Mouse (Mus musculus): ENCODE measurements at regions not wholly inside any gene's neighbourhood (a gene's known extent, or its start where the extent isn't known, plus 50 kb on each side); places are given as distances from the start of the nearest gene placed in this dataset.
"Not testable (repeated sequence)": the region's sequence is repeated elsewhere in the genome, so short reads cannot be mapped to it uniquely, and the experiment has no call there.

- TF ChIP-seq POLR2A (IDR thresholded peaks at IDR 0.05; ENCODE audit: borderline replicate concordance, extremely low read depth, insufficient read depth, insufficient read length), result no peak
- H3K4me1 ChIP-seq (ENCODE audit: control insufficient read depth, insufficient read depth, low read length), result no peaks in the 10 kb centered on the region
- no peaks in the 10 kb centered on the region for H3K36me3 ChIP-seq (ENCODE audit: control insufficient read depth, insufficient read depth, low read length)
- no peaks in the 10 kb centered on the region for H3K9me3 ChIP-seq (ENCODE audit: control insufficient read depth, low read length)
- no peak for ATAC-seq (ENCODE audit: low FRiP score, low read depth)
- 78% methylated on average over 7 of the region's 7 CpGs for WGBS
- no peak overlapping the region for H3K4me3 ChIP-seq (replicated peaks; ENCODE audit: low read length)
- no peaks in the 10 kb centered on the region for H3K27me3 ChIP-seq (ENCODE audit: control insufficient read depth, insufficient read depth, low read length)
- no peak overlapping the region for H3K27ac ChIP-seq (replicated peaks; ENCODE audit: low read depth, low read length)
- H3K4me2 ChIP-seq (replicated peaks; ENCODE audit: low read depth, low read length, severe bottlenecking), result no peak overlapping the region
- DNase-seq (ENCODE audit: low spot score), result no peak
- no peak overlapping the region for H3K9ac ChIP-seq (ENCODE audit: low read depth, low read length, severe bottlenecking)
These were observed 172.8 kb downstream of the Snx19 start for GRCm38 (mm10) chr9:30599756-30600155.

- DNase-seq (ENCODE audit: low spot score) (no peak), ATAC-seq (ENCODE audit: low FRiP score, low read depth) (no peak)
- H3K4me2 ChIP-seq (replicated peaks; ENCODE audit: low read depth, low read length, severe bottlenecking), result no peak overlapping the region
- no peak overlapping the region for H3K27ac ChIP-seq (replicated peaks; ENCODE audit: low read depth, low read length)
- H3K9ac ChIP-seq (ENCODE audit: low read depth, low read length, severe bottlenecking), result no peak overlapping the region
- no peaks in the 10 kb centered on the region for H3K9me3 ChIP-seq (ENCODE audit: control insufficient read depth, low read length)
- no peak for TF ChIP-seq POLR2A (IDR thresholded peaks at IDR 0.05; ENCODE audit: borderline replicate concordance, extremely low read depth, insufficient read depth, insufficient read length)
- H3K27me3 ChIP-seq (ENCODE audit: control insufficient read depth, insufficient read depth, low read length), result no peaks in the 10 kb centered on the region
- no peaks in the 10 kb centered on the region for H3K4me1 ChIP-seq (ENCODE audit: control insufficient read depth, insufficient read depth, low read length)
- H3K4me3 ChIP-seq (replicated peaks; ENCODE audit: low read length), result no peak overlapping the region
- 79% methylated on average over 4 of the region's 4 CpGs for WGBS
- H3K36me3 ChIP-seq (ENCODE audit: control insufficient read depth, insufficient read depth, low read length), result no peaks in the 10 kb centered on the region
These were observed 170.8 kb downstream of the Snx19 start for GRCm38 (mm10) chr9:30597691-30598090.

DNA sequence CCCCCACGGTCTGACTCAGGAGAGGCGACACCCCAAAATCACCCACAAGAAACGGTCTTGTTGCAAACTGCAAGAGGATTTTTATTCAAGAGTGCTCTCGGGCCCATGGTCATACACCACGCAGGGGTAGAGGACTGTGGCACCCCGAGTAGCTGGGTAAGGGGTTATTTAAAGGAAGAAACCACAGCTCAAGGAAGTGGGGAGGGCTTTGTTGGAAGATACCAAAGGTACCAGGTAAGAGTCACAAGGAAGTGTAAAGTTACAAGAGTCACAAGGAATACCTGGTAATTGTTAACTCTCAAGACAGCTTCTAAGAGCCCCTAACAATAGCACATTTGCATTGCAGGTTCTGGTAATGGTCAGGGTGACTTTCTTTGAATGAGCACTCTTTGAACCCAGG is 170.2 kb downstream of the Snx19 start:
- H3K36me3 ChIP-seq (ENCODE audit: control insufficient read depth, insufficient read depth, low read length); H3K27ac ChIP-seq (replicated peaks; ENCODE audit: low read depth, low read length); H3K4me1 ChIP-seq (ENCODE audit: control insufficient read depth, insufficient read depth, low read length); H3K4me2 ChIP-seq (replicated peaks; ENCODE audit: low read depth, low read length, severe bottlenecking); DNase-seq (ENCODE audit: low spot score); ATAC-seq (ENCODE audit: low FRiP score, low read depth); H3K4me3 ChIP-seq (replicated peaks; ENCODE audit: low read length); H3K9ac ChIP-seq (ENCODE audit: low read depth, low read length, severe bottlenecking); H3K27me3 ChIP-seq (ENCODE audit: control insufficient read depth, insufficient read depth, low read length); H3K9me3 ChIP-seq (ENCODE audit: control insufficient read depth, low read length): not testable (repeated sequence)
- WGBS, result 86% methylated on average over 6 of the region's 6 CpGs

DNA sequence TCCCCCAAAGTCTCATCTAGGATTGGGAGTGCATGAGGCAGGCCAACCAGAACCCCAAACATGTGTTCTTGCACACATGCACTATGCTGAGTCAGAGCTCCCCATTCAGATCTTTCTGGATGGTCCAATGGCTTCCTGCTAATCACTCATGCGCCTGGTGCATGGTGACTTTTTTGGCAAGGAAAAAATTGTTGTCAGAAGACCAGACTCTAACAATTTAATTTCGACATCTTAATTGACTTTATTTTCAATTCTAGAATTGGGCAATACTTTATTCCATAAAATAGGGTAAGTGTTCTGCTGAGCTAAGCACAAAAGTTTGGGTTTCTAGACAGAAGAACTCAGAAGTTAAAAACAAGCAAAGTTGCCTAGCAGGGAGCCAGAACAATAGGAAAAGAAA is 165.7 kb downstream of the Snx19 start:
- no peak for TF ChIP-seq POLR2A (IDR thresholded peaks at IDR 0.05; ENCODE audit: borderline replicate concordance, extremely low read depth, insufficient read depth, insufficient read length)
- DNase-seq (ENCODE audit: low spot score), result no peak
- Histone ChIP-seq H3K4me2 (replicated peaks; ENCODE audit: low read depth, low read length, severe bottlenecking) (no peak overlapping the region), H3K27ac (replicated peaks; ENCODE audit: low read depth, low read length) (no peak overlapping the region), H3K27me3 (ENCODE audit: control insufficient read depth, insufficient read depth, low read length) (no peaks in the 10 kb centered on the region), H3K4me3 (replicated peaks; ENCODE audit: low read length) (no peak overlapping the region), H3K9me3 (ENCODE audit: control insufficient read depth, low read length) (no peaks in the 10 kb centered on the region), H3K9ac (ENCODE audit: low read depth, low read length, severe bottlenecking) (no peak overlapping the region), H3K36me3 (ENCODE audit: control insufficient read depth, insufficient read depth, low read length) (no peaks in the 10 kb centered on the region), H3K4me1 (ENCODE audit: control insufficient read depth, insufficient read depth, low read length) (no peaks in the 10 kb centered on the region; the same call in 1 of the 2 replicates)
- 86% methylated on average over 2 of the region's 2 CpGs for WGBS
- no peak for ATAC-seq (ENCODE audit: low FRiP score, low read depth)

- no peak overlapping the region for H3K4me3 ChIP-seq (replicated peaks; ENCODE audit: low read length)
- H3K9me3 ChIP-seq (ENCODE audit: control insufficient read depth, low read length), result no peaks in the 10 kb centered on the region
- H3K4me2 ChIP-seq (replicated peaks; ENCODE audit: low read depth, low read length, severe bottlenecking), result no peak overlapping the region
- DNase-seq (ENCODE audit: low spot score), result no peak
- TF ChIP-seq POLR2A (IDR thresholded peaks at IDR 0.05; ENCODE audit: borderline replicate concordance, extremely low read depth, insufficient read depth, insufficient read length), result no peak
- H3K27ac ChIP-seq (replicated peaks; ENCODE audit: low read depth, low read length), result no peak overlapping the region
- no peak for ATAC-seq (ENCODE audit: low FRiP score, low read depth)
- 80% methylated on average over 5 of the region's 5 CpGs for WGBS
- H3K4me1 ChIP-seq (ENCODE audit: control insufficient read depth, insufficient read depth, low read length), result no peaks in the 10 kb centered on the region; the same call in 1 of the 2 replicates
- H3K9ac ChIP-seq (ENCODE audit: low read depth, low read length, severe bottlenecking), result no peak overlapping the region
- H3K36me3 ChIP-seq (ENCODE audit: control insufficient read depth, insufficient read depth, low read length), result no peaks in the 10 kb centered on the region
- H3K27me3 ChIP-seq (ENCODE audit: control insufficient read depth, insufficient read depth, low read length), result no peaks in the 10 kb centered on the region
These were observed 164.3 kb downstream of the Snx19 start for GRCm38 (mm10) chr9:30591246-30591645.

- no peaks in the 10 kb centered on the region; the same call in 1 of the 2 replicates for H3K4me1 ChIP-seq (ENCODE audit: control insufficient read depth, insufficient read depth, low read length)
- H3K4me2 ChIP-seq (replicated peaks; ENCODE audit: low read depth, low read length, severe bottlenecking), result no peak overlapping the region
- H3K36me3 ChIP-seq (ENCODE audit: control insufficient read depth, insufficient read depth, low read length), result no peaks in the 10 kb centered on the region
- DNase-seq (ENCODE audit: low spot score) (no peak), ATAC-seq (ENCODE audit: low FRiP score, low read depth) (no peak)
- no peak for TF ChIP-seq POLR2A (IDR thresholded peaks at IDR 0.05; ENCODE audit: borderline replicate concordance, extremely low read depth, insufficient read depth, insufficient read length)
- H3K27me3 ChIP-seq (ENCODE audit: control insufficient read depth, insufficient read depth, low read length), result no peaks in the 10 kb centered on the region
- no peak overlapping the region for H3K9ac ChIP-seq (ENCODE audit: low read depth, low read length, severe bottlenecking)
- no peak overlapping the region for H3K4me3 ChIP-seq (replicated peaks; ENCODE audit: low read length)
- WGBS, result 76% methylated on average over 6 of the region's 6 CpGs
- no peaks in the 10 kb centered on the region for H3K9me3 ChIP-seq (ENCODE audit: control insufficient read depth, low read length)
- H3K27ac ChIP-seq (replicated peaks; ENCODE audit: low read depth, low read length), result no peak overlapping the region
These were observed 163.8 kb downstream of the Snx19 start for GRCm38 (mm10) chr9:30590661-30591179.

Measured in limb, embryonic 14.5 days (tissue).